Mouse (Mus musculus) lung, postnatal 0 days (tissue): ENCODE measurements around the gene Mdm2. TPM values are rescaled to one million over a fixed set of nuclear protein-coding genes. Genes with fewer than 3 reads are reported as not detected.

Source experiments
- ATAC-seq: fragments of 200-750 bp; cut with Nextera tagmentation; 2 replicates; pipeline ENCODE4 v1.8.0; 2017; ENCODE audit warnings: moderate library complexity
- DNase-seq: peaks from one replicate; pipeline ENCODE4 v3.0.0-alpha.2; 2016; ENCODE audit warnings: low spot score
- H3K27ac ChIP-seq: fragments of 300-500 bp; sonication (generic); 2 replicates; pipeline ENCODE4 v1.5.1; 2014; ENCODE audit warnings: antibody characterized with exemption, mild to moderate bottlenecking, low read length, mixed read lengths
- H3K27me3 ChIP-seq: fragments of 300-500 bp; sonication (generic); replicated peaks from 2 replicates; pipeline ENCODE4 v1.6.1; 2014; ENCODE audit warnings: low read length, mixed read lengths; ENCODE audit not compliant: insufficient read depth
- H3K36me3 ChIP-seq: fragments of 300-500 bp; sonication (generic); 2 replicates; pipeline ENCODE4 v1.6.1; 2014; ENCODE audit warnings: low read length, mixed read lengths; ENCODE audit not compliant: insufficient read depth
- H3K4me1 ChIP-seq: fragments of 300-500 bp; sonication (generic); 2 replicates; pipeline ENCODE4 v1.6.1; 2014; ENCODE audit warnings: antibody characterized with exemption, low read depth, low read length, mixed read lengths; ENCODE audit not compliant: insufficient read depth
- H3K4me2 ChIP-seq: fragments of 300-500 bp; sonication (generic); replicated peaks from 2 replicates; pipeline ENCODE4 v1.6.1; 2014; ENCODE audit warnings: low read depth, mild to moderate bottlenecking, low read length, moderate library complexity, mixed read lengths
- H3K4me3 ChIP-seq: fragments of 300-500 bp; sonication (generic); 2 replicates; pipeline ENCODE4 v1.5.1; 2014; ENCODE audit warnings: low read depth, low read length
- H3K9ac ChIP-seq: fragments of 300-500 bp; sonication (generic); replicated peaks from 2 replicates; pipeline ENCODE4 v1.6.1; 2014; ENCODE audit warnings: low read depth, mild to moderate bottlenecking
- H3K9me3 ChIP-seq: fragments of 300-500 bp; sonication (generic); 2 replicates; pipeline ENCODE4 v1.6.1; 2016; ENCODE audit warnings: low read length, mixed read lengths
- CTCF ChIP-seq: IDR thresholded peaks from 2 replicates; pipeline ENCODE4 v1.5.1; 2016; ENCODE audit warnings: antibody characterized with exemption, mild to moderate bottlenecking
- EP300 ChIP-seq: IDR thresholded peaks from 2 replicates; pipeline ENCODE4 v1.6.1; 2016; ENCODE audit warnings: antibody characterized with exemption, mild to moderate bottlenecking, control low read depth
- WGBS: fragments of 180-500 bp; shearing (Covaris S2); extraction: QIAGEN DNeasy Blood & Tissue Kit; methylation state at CpG from one replicate; pipeline ENCODE4 v1.1.7; 2014; 5-methylcytosine and 5-hydroxymethylcytosine counted together
- polyA plus RNA-seq: library from polyadenylated mRNA; unstranded; fragments of >200 nt; fragmentation: Nextera tagmentation; extraction: Ambion mirVana; gene quantifications from 2 replicates; pipeline ENCODE4 v1.2.1, GENCODE M21; 2015

The Mdm2 gene
- polyA plus RNA-seq, 1 experiment from 2014 or later, result 22.7 TPM

- Histone ChIP-seq H3K27me3 (no peaks in the 10 kb centered on the region), H3K4me3 (no peak overlapping the region), H3K27ac (no peak overlapping the region), H3K9me3 (no peaks in the 10 kb centered on the region), H3K4me2 (no peak overlapping the region), H3K4me1 (peaks cover 5% of the 10 kb centered on the region; the same call in 1 of the 2 replicates), H3K36me3 (0 out of 2 replicates have a peak, but pooled peaks cover 4% of the 10 kb centered on the region), H3K9ac (no peak overlapping the region)
- no peak for TF ChIP-seq CTCF
- no peak for TF ChIP-seq EP300
- WGBS, result 53% methylated on average over 5 of the region's 5 CpGs
- ATAC-seq, result no peak
- no peak for DNase-seq
These were observed 32.2 kb downstream of the Mdm2 start for GRCm38 (mm10) chr10:117678357-117678756.

- no peak overlapping the region for H3K9ac ChIP-seq
- TF ChIP-seq CTCF (0 out of 2 replicates have a peak, but pooled peaks have one; percentile 33), EP300 (no peak)
- no peaks in the 10 kb centered on the region for H3K9me3 ChIP-seq
- ATAC-seq (peak; percentile 39; the same call in 1 of the 2 replicates), DNase-seq (peak; percentile 42)
- no peak overlapping the region for H3K27ac ChIP-seq
- 0 out of 2 replicates have a peak, but pooled peaks cover 4% of the 10 kb centered on the region for H3K36me3 ChIP-seq
- H3K4me2 ChIP-seq, result no peak overlapping the region
- 74% methylated on average over 13 of the region's 13 CpGs for WGBS
- no peaks in the 10 kb centered on the region for H3K27me3 ChIP-seq
- H3K4me3 ChIP-seq, result no peak overlapping the region
- H3K4me1 ChIP-seq, result peaks cover 5% of the 10 kb centered on the region; the same call in 1 of the 2 replicates
These were observed 32.9 kb downstream of the Mdm2 start for GRCm38 (mm10) chr10:117677494-117678236.

GRCm38 (mm10) chr10:117676644-117677313 lies 33.8 kb downstream of the Mdm2 start:
- no peak overlapping the region for H3K4me3 ChIP-seq
- H3K4me1 ChIP-seq, result peaks cover 5% of the 10 kb centered on the region; the same call in 1 of the 2 replicates
- H3K27me3 ChIP-seq, result no peaks in the 10 kb centered on the region
- H3K9ac ChIP-seq, result no peak overlapping the region
- no peak overlapping the region for H3K27ac ChIP-seq
- peak overlapping the region; percentile 39 for H3K4me2 ChIP-seq
- H3K9me3 ChIP-seq, result no peaks in the 10 kb centered on the region
- DNase-seq (peak; percentile 88), ATAC-seq (peak; percentile 27; the same call in 1 of the 2 replicates)
- H3K36me3 ChIP-seq, result 0 out of 2 replicates have a peak, but pooled peaks cover 4% of the 10 kb centered on the region
- TF ChIP-seq CTCF (peak; percentile 68), EP300 (peak; percentile 38; the same call in 1 of the 2 replicates)
- WGBS, result 37% methylated on average over 17 of the region's 17 CpGs

GRCm38 (mm10) chr10:117676036-117676643 lies 34.4 kb downstream of the Mdm2 start:
- peak overlapping the region; percentile 39 for H3K4me2 ChIP-seq
- DNase-seq (peak; percentile 38), ATAC-seq (peak; percentile 13; the same call in 1 of the 2 replicates)
- WGBS, result 42% methylated on average over 19 of the region's 19 CpGs
- no peak for TF ChIP-seq EP300
- TF ChIP-seq CTCF, result no peak
- H3K4me3 ChIP-seq, result no peak overlapping the region; the same call in 1 of the 2 replicates
- no peak overlapping the region for H3K27ac ChIP-seq
- H3K9ac ChIP-seq, result no peak overlapping the region
- no peaks in the 10 kb centered on the region for H3K27me3 ChIP-seq
- H3K9me3 ChIP-seq, result no peaks in the 10 kb centered on the region
- H3K36me3 ChIP-seq, result 0 out of 2 replicates have a peak, but pooled peaks cover 4% of the 10 kb centered on the region
- H3K4me1 ChIP-seq, result peaks cover 5% of the 10 kb centered on the region; the same call in 1 of the 2 replicates

GRCm38 (mm10) chr10:117675096-117676035 lies 35.2 kb downstream of the Mdm2 start:
- Histone ChIP-seq H3K9me3 (no peaks in the 10 kb centered on the region), H3K9ac (no peak overlapping the region), H3K4me1 (peaks cover 5% of the 10 kb centered on the region; the same call in 1 of the 2 replicates), H3K36me3 (0 out of 2 replicates have a peak, but pooled peaks cover 4% of the 10 kb centered on the region), H3K4me3 (no peak overlapping the region; the same call in 1 of the 2 replicates), H3K27me3 (no peaks in the 10 kb centered on the region), H3K4me2 (peak overlapping the region; percentile 30; the same call in 1 of the 2 replicates), H3K27ac (no peak overlapping the region)
- ATAC-seq, result peak; percentile 23; the same call in 1 of the 2 replicates
- WGBS, result 34% methylated on average over 20 of the region's 20 CpGs
- DNase-seq, result peak; percentile 58
- no peak for TF ChIP-seq CTCF
- TF ChIP-seq EP300, result no peak
